Mouse (Mus musculus) embryonic facial prominence, embryonic 15.5 days (tissue): ENCODE data around the gene Unk. TPM values are rescaled to one million over a fixed set of nuclear protein-coding genes. Genes with fewer than 3 reads are reported as not detected.

Experiments used
- polyA plus RNA-seq: library from polyadenylated mRNA; unstranded; fragments of >200 nt; fragmentation: Nextera tagmentation; extraction: Ambion mirVana; gene quantifications from 2 replicates; pipeline ENCODE4 v1.2.1, GENCODE M21; 2015

The Unk gene
- polyA plus RNA-seq, 1 experiment from 2014 or later = 42.2 TPM

Other genes starting within 250 kb of the Unk start
- 19.0 TPM in 2 replicates for gene Caskin2, start 216.7 kb upstream of the Unk start, polyA plus RNA-seq
- gene Tsen54, start 215.6 kb upstream of the Unk start, polyA plus RNA-seq = 31.5 and 34.8 TPM in 2 replicates
- 21.8 and 22.6 TPM in 2 replicates for gene Llgl2, start 206.3 kb upstream of the Unk start, polyA plus RNA-seq
- 0.54 and 0.57 TPM in 2 replicates for gene Myo15b, start 171.9 kb upstream of the Unk start, polyA plus RNA-seq
- 19.6 and 23.0 TPM in 2 replicates for gene Smim5, start 130.4 kb upstream of the Unk start, polyA plus RNA-seq
- gene Smim6, start 118.3 kb upstream of the Unk start, polyA plus RNA-seq = 1.6 and 2.6 TPM in 2 replicates
- 32.9 and 38.1 TPM in 2 replicates for gene Sap30bp, start 97.0 kb upstream of the Unk start, polyA plus RNA-seq
- gene Recql5, start 96.8 kb upstream of the Unk start, polyA plus RNA-seq = 21.4 and 23.9 TPM in 2 replicates
- gene Itgb4, start 55.6 kb upstream of the Unk start, polyA plus RNA-seq = 21.1 and 21.5 TPM in 2 replicates
- 173 and 176 TPM in 2 replicates for gene Galk1, start 17.6 kb upstream of the Unk start, polyA plus RNA-seq
- 1,738 and 1,786 TPM in 2 replicates for gene H3f3b, start 2.4 kb upstream of the Unk start, polyA plus RNA-seq
- gene Unc13d, start 47.6 kb downstream of the Unk start, polyA plus RNA-seq = 4.3 and 4.8 TPM in 2 replicates
- 68.6 and 90.8 TPM in 2 replicates for gene Wbp2, start 56.7 kb downstream of the Unk start, polyA plus RNA-seq
- gene Trim47, start 96.9 kb downstream of the Unk start, polyA plus RNA-seq = 25.1 and 27.6 TPM in 2 replicates
- gene Trim65, start 100.8 kb downstream of the Unk start, polyA plus RNA-seq = 5.2 and 6.1 TPM in 2 replicates
- gene Mrpl38, start 108.5 kb downstream of the Unk start, polyA plus RNA-seq = 86.9 and 93.7 TPM in 2 replicates
- 36.9 and 44.9 TPM in 2 replicates for gene Fbf1, start 137.8 kb downstream of the Unk start, polyA plus RNA-seq
- 81.0 and 86.7 TPM in 2 replicates for gene Ten1, start 168.5 kb downstream of the Unk start, polyA plus RNA-seq
- 29.1 and 31.1 TPM in 2 replicates for gene Acox1, start 168.7 kb downstream of the Unk start, polyA plus RNA-seq
- gene Evpl, start 207.8 kb downstream of the Unk start, polyA plus RNA-seq = 28.1 and 28.5 TPM in 2 replicates
- 101 and 103 TPM in 2 replicates for gene Srp68, start 243.9 kb downstream of the Unk start, polyA plus RNA-seq